In genomic region chr15:79432892-79433291, GRCm38 (mm10) we compare ENCODE assay signal across 8 mouse cellular contexts. TPM values are rescaled to one million over a fixed set of nuclear protein-coding genes. Genes with fewer than 3 reads are reported as not detected.
DNase-seq lines count a peak whose midpoint lies in the region; ATAC-seq and TF ChIP-seq lines count a peak whose summit lies in the region.

No protein-coding gene starts in this region.

- 25% methylated on average over 21 of the region's 21 CpGs for WGBS in liver, postnatal 0 days (ENCODE audit: insufficient replicate concordance)

- H3K27ac ChIP-seq in liver, postnatal 0 days (ENCODE audit: low read depth): peak overlapping the region; percentile 63

- peak; percentile 37 to 70 for DNase-seq in left cerebral cortex, adult 18-20 months (ENCODE audit: low spot score in 2 of 2)
- no peak for DNase-seq in left cerebral cortex, adult 8-10 months (ENCODE audit: low spot score in 2 of 2)
- peak; percentile 68 for DNase-seq in heart, adult 8-10 months (ENCODE audit: low spot score)
- DNase-seq in kidney, adult 9 months: peak; percentile 29
- peak; percentile 45 for DNase-seq in liver, postnatal 0 days
- DNase-seq in right cerebral cortex, adult 2 months (ENCODE audit: low spot score in 2 of 2): peak; percentile 44 to 68
- DNase-seq in retina, embryonic 14.5 days (ENCODE audit: low spot score): no peak

- peaks cover 11% of the 10 kb centered on the region for H3K36me3 ChIP-seq in liver, postnatal 0 days (replicated peaks; ENCODE audit: insufficient read depth, low read length)

- H3K4me1 ChIP-seq in liver, postnatal 0 days (ENCODE audit: insufficient read depth): peaks cover 31% of the 10 kb centered on the region

- no peaks in the 10 kb centered on the region for H3K9me3 ChIP-seq in liver, postnatal 0 days (ENCODE audit: low read length)

- H3K27me3 ChIP-seq in liver, postnatal 0 days (ENCODE audit: insufficient read depth, low read length): no peaks in the 10 kb centered on the region

- TF ChIP-seq EP300 in liver, postnatal 0 days (IDR thresholded peaks at IDR 0.05; ENCODE audit: low read depth): no peak

- peak overlapping the region; percentile 38; the same call in 1 of the 2 replicates for H3K9ac ChIP-seq in liver, postnatal 0 days (replicated peaks)

- no peak overlapping the region for H3K4me3 ChIP-seq in liver, postnatal 0 days (ENCODE audit: low read depth, low read length)

- TF ChIP-seq CTCF in liver, postnatal 0 days (IDR thresholded peaks at IDR 0.05; ENCODE audit: low read depth): no peak

- peak overlapping the region; percentile 51 for H3K4me2 ChIP-seq in liver, postnatal 0 days (ENCODE audit: low read depth, low read length)

- peak; percentile 31 for ATAC-seq in liver, postnatal 0 days
- no peak for ATAC-seq in megakaryocyte-erythroid progenitor cell, adult 5-6 weeks (replicated peaks; ENCODE audit: low FRiP score, low TSS enrichment, poor library complexity, severe bottlenecking)

RNA-seq across cellular contexts. Expression of gene Csnk1e, which starts 22.5 kb away (rescaled TPM):
- total RNA-seq in left cerebral cortex, adult 18-20 months (2021): 100 to 1,000 TPM; 135 to 149 TPM
- 100 to 1,000 TPM; 146 to 162 (median 152) TPM for total RNA-seq in left cerebral cortex, adult 8-10 months (2022)
- total RNA-seq in heart, adult 8-10 months (2022): 10 to 100 TPM; 49.3 to 64.6 (median 56.6) TPM
- 7.5 and 8.9 TPM in 2 replicates for polyA plus RNA-seq in liver, postnatal 0 days (2015; fragmentation: Nextera tagmentation; extraction: Ambion mirVana)
- 48.5 and 52.0 TPM in 2 replicates for total RNA-seq in megakaryocyte-erythroid progenitor cell, adult 5-6 weeks (2014; fragmentation: Nextera tagmentation)
- 30.5 and 40.8 TPM in 2 replicates for total RNA-seq in megakaryocyte-erythroid progenitor cell, adult 5-6 weeks (2017)

RNA-seq across cellular contexts. Expression of gene Tmem184b, which starts 29.5 kb away (rescaled TPM):
- total RNA-seq in left cerebral cortex, adult 18-20 months (2021): 10 to 100 TPM; 71.3 to 74.8 TPM
- 10 to 100 TPM; 69.7 to 89.8 (median 75.6) TPM for total RNA-seq in left cerebral cortex, adult 8-10 months (2022)
- 10 to 100 TPM; 34.6 to 46.1 (median 39.0) TPM for total RNA-seq in heart, adult 8-10 months (2022)
- polyA plus RNA-seq in liver, postnatal 0 days (2015; fragmentation: Nextera tagmentation; extraction: Ambion mirVana): 6.6 and 8.4 TPM in 2 replicates
- total RNA-seq in megakaryocyte-erythroid progenitor cell, adult 5-6 weeks (2014; fragmentation: Nextera tagmentation): 8.3 and 9.2 TPM in 2 replicates
- 1.8 and 5.0 TPM in 2 replicates for total RNA-seq in megakaryocyte-erythroid progenitor cell, adult 5-6 weeks (2017)

Comparison
In these comparisons a context has a peak if more than half of its experiments do, and no peak if none do; other contexts are left out.
1. DNase-seq: peak in left cerebral cortex, adult 18-20 months (2 of 2), heart, adult 8-10 months (single experiment), kidney, adult 9 months (single experiment), liver, postnatal 0 days (single experiment) and right cerebral cortex, adult 2 months (2 of 2); none in left cerebral cortex, adult 8-10 months (0 of 2) and retina, embryonic 14.5 days (single experiment).